Mouse (Mus musculus) cerebral cortex, adult 2 months (tissue): ENCODE results near the gene Pcsk5.

Experiments used
- WGBS: fragments of 180-500 bp; shearing (Covaris S2); methylation state at CpG from one replicate; pipeline ENCODE4 v1.1.7; 2018; 5-methylcytosine and 5-hydroxymethylcytosine counted together

The Pcsk5 gene

GRCm38 (mm10) chr19:17567264-17567663 lies 270.2 kb downstream of the Pcsk5 start:
- 72% methylated on average over 3 of the region's 3 CpGs for WGBS

GRCm38 (mm10) chr19:17566097-17566496 lies 271.3 kb downstream of the Pcsk5 start:
- WGBS: 76% methylated on average over 4 of the region's 4 CpGs

- WGBS: 77% methylated on average over 2 of the region's 2 CpGs
These were observed 278.7 kb downstream of the Pcsk5 start for GRCm38 (mm10) chr19:17558764-17559163.

GRCm38 (mm10) chr19:17555159-17555558 lies 282.3 kb downstream of the Pcsk5 start:
- WGBS: 70% methylated on average over 7 of the region's 7 CpGs

- 92% methylated on average over 2 of the region's 2 CpGs for WGBS
These were observed 282.9 kb downstream of the Pcsk5 start for GRCm38 (mm10) chr19:17554571-17554970.

- 77% methylated on average over 4 of the region's 4 CpGs for WGBS
These were observed 308.5 kb downstream of the Pcsk5 start for GRCm38 (mm10) chr19:17528746-17529532.

DNA sequence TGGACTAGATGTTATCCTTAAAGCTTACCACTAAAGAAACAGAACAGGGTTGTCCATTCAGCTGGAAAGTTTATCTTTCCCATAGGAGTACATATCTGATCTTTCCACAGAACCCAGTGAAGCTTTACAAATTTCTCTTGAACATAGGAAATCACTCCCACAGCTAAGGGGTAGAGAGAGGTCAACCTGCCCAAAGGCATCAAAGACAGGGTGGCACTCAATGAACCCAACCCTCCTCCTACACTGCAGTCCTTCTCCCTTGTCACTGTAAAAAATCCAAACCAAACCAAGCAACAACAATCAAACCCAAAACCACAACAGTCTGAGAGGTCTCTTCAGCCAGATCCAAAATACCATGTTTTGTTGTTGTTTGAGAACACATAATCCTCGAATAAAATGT lies 311.9 kb downstream of the Pcsk5 start:
- 62% methylated on average over 1 of the region's 1 CpGs for WGBS

- WGBS: 84% methylated on average over 3 of the region's 3 CpGs
These were observed 323.0 kb downstream of the Pcsk5 start for GRCm38 (mm10) chr19:17514456-17514855.

DNA sequence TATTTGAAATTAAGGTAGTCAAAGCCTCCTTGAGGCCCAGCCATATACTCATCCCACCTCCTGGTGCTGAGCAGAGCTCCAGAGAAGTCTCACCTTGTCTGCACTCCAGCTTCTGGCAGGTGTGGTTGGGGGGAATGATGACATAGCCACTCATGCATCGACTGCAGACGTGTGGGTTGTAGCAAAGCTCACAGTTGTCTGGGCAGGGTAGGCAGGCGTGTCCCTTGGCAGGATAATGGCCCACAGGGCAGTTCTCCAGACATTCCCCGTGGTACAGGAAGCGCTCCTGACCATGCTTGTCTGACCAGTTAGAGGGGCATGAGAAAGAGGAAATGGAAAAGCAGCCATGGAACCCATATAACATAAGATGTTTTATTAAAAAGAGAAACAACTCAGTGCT lies 326.1 kb downstream of the Pcsk5 start:
- WGBS: 81% methylated on average over 5 of the region's 5 CpGs

- 75% methylated on average over 6 of the region's 6 CpGs for WGBS
These were observed 333.2 kb downstream of the Pcsk5 start for GRCm38 (mm10) chr19:17504212-17504611.

- 64% methylated on average over 7 of the region's 7 CpGs for whole genome bisulfite sequencing
These were observed 338.7 kb downstream of the Pcsk5 start for GRCm38 (mm10) chr19:17498586-17499235.

DNA sequence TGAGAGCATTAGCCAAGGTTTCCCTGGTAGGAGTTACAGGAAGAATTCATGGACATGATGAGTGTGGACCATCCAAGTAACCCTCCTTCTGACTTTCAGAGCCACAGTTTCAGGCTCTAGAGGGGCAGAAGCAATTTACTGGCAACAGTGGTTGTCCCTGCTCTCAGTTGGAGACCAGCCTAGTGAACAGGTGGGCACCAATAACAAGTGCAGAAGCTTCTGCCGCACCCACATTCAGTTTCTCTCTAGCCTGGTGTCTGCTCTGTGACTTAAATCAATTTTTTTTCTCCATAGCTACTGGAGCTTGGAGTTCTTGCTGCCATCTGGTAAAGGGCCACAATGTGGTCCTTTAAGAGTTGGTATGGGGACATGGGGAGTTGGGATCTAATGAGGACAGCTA lies 341.3 kb downstream of the Pcsk5 start:
- 76% methylated on average over 1 of the region's 1 CpGs for WGBS

- WGBS: 65% methylated on average over 9 of the region's 9 CpGs
These were observed 345.4 kb downstream of the Pcsk5 start for GRCm38 (mm10) chr19:17491822-17492544.

DNA sequence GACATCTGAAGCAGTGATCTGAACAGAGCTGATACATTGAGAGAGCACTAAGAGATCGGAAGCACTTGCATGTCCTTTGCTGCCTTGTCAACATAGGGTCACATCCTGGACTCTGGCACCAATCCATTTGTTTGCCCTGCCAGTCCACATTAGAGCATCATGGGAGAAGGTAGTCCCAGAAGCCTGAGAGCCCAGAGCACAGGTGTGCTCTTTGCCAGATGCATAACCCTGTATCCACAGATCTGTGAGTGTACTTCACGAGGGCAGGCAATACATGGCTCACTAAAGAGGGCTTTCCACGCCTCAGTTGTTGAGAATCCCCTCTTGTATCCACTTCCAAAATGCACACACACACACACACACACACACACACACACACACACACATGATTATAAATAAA lies 346.1 kb downstream of the Pcsk5 start:
- WGBS: 91% methylated on average over 3 of the region's 3 CpGs

DNA sequence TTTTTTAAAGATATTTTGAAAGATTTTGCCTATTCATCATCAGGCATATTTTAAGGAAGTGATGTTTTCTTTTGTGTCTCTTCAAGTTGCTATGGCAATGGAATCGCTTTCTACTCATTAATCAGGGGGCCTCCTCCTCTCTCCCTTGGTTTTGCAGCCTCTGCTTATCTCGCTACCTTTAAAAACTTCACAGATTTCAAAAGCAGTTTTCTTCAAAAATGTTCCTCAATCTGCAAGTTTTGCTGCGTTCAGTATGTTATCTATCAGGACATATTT lies 347.6 kb downstream of the Pcsk5 start:
- 47% methylated on average over 3 of the region's 3 CpGs for WGBS

DNA sequence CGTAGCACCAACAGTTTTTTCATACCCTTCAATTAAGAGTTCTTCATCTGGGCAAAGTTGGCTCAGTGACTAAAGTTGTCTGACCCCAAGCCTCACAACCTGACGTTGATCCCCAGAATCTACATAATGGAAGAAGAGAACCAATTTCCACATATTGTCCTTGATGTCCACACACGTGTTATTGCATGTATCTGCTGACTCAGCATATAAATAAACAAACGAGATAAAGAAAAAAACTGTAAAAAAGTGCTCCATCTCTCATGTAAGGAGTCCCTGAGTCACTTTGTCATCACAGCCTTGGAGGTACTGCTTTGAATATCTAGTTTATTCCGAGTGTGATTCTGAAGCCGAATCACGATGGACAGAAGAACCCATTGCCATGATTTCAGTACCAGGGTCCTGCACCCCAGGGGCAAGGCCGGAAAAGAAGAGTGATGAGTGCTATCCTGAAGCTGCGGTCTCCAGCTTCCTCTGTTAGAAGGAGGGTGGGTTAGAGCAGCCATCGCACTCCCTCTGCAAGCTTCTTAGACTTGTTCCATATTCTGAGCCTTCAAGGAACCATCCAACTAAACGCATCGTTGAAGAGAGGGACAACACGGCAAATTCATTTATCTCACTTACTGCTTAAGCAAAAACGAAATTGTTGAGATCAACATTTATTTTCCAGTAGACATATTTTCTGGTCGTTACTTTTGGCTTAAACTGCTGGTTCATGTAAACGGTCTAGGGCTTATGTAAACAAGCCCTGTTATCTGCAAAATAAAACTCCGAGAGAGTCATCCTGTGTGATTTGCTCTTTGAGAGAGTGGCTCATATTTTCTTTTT lies 348.2 kb downstream of the Pcsk5 start:
- 71% methylated on average over 17 of the region's 17 CpGs for WGBS

DNA sequence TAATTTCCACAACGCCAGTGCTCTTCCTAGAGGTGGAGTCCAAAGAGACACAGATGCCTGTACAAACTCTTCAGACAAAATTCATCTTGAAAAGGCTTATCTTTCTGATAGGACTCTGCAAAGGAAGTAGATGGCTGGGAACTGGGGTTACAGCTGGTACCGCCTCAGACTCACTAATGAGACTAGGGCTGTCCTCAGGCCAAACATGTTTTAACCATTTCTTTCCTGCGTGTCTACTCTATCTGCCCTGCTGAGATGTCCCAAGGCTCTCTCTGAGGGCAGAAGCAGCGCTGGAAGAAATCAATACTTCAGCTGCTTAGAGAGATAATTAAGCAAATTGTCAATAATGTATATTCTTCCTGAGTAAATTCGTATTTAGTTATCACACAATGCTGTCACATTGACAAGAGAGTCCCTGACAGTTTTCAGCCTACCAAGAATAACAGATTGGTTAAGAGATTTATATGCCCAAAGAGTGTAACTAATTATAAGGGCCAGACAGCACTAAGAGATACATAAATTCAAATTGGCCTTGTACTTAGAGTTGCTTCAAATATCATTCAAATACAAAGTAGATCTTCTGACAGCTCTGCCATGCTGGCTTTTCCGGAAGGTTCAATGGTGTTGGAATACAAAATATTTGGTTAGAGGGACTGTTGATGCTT lies 355.2 kb downstream of the Pcsk5 start:
- 75% methylated on average over 6 of the region's 6 CpGs for WGBS

DNA sequence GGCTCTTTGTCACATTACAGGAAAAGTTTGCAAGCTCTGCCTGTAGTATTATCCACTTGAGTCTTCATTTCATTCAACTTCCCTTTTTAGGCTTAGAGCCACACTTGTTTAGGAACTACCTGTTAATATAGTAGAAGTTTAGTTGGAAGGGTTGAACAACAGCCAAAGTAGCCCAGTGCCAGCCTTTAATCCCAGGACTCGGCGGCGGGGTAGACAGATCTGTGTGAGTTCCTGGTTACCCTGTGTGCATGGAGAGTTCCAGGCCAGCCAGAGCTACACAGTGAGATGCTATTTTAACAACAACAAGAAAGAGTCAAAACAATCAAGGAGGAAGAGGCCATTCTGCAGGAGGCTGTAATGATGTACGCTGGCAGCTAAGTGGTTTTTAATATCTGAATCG lies 358.0 kb downstream of the Pcsk5 start:
- 95% methylated on average over 5 of the region's 5 CpGs for WGBS

- 91% methylated on average over 5 of the region's 5 CpGs for WGBS
These were observed 361.4 kb downstream of the Pcsk5 start for GRCm38 (mm10) chr19:17476021-17476420.

DNA sequence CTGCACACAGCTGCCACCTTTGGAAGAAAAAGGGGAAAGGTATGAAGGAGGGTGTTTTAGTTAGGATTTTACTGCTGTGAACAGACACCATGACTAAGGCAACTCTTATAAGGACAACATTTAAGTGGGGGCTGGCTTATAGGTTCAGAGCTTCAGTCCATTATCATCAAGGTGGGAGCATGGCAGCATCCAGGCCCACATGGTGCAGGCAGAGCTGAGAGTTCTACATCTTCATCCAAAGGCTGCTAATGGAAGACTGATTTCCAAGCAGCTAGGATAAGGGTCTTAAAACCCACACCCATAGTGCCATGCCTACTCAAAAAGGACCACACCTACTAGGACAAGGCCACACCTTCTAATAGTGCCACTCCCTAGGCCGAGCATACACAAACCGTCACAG lies 364.3 kb downstream of the Pcsk5 start:
- WGBS: 98% methylated on average over 2 of the region's 2 CpGs

GRCm38 (mm10) chr19:17471861-17472260 lies 365.6 kb downstream of the Pcsk5 start:
- 83% methylated on average over 7 of the region's 7 CpGs for WGBS

DNA sequence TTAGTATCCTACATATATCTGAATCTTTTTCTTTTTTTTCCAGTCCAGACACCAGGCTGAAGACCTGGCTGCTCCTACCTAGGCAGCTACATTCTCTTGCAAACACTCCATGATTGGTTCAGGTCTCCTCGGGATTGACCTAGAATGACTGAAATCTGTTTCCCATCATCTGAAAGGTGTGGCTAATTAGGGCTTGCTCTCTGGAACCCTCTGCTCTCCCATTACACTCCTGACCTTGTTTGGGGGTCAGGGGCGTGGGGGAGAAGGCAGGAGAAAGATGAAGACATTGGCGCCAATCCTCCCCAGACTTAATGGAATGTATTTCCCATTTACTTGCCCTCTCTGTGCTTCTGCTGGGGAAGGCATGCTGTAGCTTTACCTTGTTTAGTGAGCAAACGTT lies 366.2 kb downstream of the Pcsk5 start:
- WGBS: 85% methylated on average over 4 of the region's 4 CpGs
